Mouse (Mus musculus) erythroblast, adult 5-6 weeks (primary cell): ENCODE results near the gene Phgr1. TPM values are rescaled to one million over a fixed set of nuclear protein-coding genes. Genes with fewer than 3 reads are reported as not detected.

Source experiments
- ATAC-seq: replicated peaks from 2 replicates; pipeline ENCODE4 v1.8.0; 2016; ENCODE audit warnings: moderate number of reproducible peaks, mild to moderate bottlenecking, moderate TSS enrichment, inconsistent platforms; ENCODE audit not compliant: poor library complexity, low FRiP score, severe bottlenecking
- total RNA-seq, 2 experiments: library from RNA; stranded (forward) in 1 of 2; stranded (reverse) in 1 of 2; fragments of 150-400 nt in 1 of 2; fragments of 200-764, 138-1000 nt in 1 of 2; gene quantifications; 2 replicates each; pipeline versions ENCODE4 v1.2.3 to v1.2.4; 2015 to 2017; ENCODE audit warnings: low replicate concordance in 2 of 2

The Phgr1 gene
- total RNA-seq, 2 experiments from 2014 or later = not detected

DNA sequence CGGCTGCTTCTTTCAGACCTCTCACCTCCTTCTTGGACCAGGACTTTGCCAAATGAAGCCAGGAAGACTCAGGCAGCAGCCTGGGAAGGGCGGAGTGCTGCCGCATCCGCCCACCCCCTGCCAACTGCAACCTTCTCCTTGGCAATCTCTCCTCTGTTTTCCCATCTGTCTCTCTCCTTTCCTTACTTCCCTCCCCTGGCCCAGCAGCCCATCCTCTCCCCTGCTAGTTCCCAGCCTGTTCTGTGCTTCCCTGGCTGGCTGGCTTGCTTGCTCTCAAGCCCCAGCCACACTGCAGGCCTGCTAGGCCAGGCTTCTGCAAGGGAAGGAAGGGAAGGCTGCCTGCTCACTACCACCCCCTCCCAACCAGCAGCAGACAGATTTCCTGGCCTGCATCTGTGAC is 3.3 kb downstream of the Phgr1 start:
- ATAC-seq = no peak

- ATAC-seq = no peak
Measured at GRCm38 (mm10) chr2:118776295-118776694, 3.7 kb downstream of the Phgr1 start.

GRCm38 (mm10) chr2:118778418-118778817 is 5.8 kb downstream of the Phgr1 start:
- no peak for ATAC-seq

DNA sequence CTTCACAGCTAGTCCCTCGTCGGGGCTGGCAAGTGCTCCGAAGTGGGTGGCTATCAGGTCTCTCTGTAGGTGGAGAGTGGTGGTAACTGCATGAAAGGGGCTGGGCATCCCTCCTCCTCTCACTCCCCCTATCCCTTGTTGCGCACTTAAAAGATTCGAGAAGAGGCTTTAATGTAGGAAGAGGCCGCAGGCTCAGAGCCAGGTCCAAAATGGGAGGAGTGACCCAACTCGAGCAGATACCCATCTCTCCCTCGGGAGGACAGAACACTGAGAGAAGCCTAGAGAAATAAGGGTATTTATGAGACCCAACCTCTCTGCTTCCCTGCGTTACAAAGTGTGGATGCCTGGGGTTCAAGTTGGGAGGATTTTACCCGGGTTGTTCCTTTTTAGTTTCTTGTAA is 6.5 kb downstream of the Phgr1 start:
- ATAC-seq = no peak

- ATAC-seq = peak; percentile 88
Measured at GRCm38 (mm10) chr2:118779504-118780480, 7.2 kb downstream of the Phgr1 start, which contains the start of gene Disp2. Gene Disp2 (plus strand): TSS chr2:118779719.

- ATAC-seq = no peak
Measured at GRCm38 (mm10) chr2:118781115-118781514, 8.5 kb downstream of the Phgr1 start.

DNA sequence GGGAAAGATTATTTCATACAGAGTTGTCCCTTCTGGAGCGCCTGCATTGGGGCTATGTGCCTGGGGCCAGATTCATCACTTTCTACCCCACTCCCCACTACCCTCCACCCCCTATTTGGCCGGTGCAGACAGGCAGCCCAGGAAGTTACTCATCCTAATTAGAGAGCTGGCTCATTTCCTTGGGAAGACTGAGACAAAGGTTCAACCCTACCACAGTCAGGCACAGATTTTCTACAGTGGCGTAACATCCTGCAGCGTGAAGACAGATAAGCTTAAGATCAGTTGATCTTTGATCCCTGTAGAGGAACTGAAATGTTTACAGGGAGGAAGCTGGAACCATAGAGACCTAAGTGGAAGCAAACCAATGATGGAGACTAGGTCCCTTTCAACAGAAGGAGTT is 9.7 kb downstream of the Phgr1 start:
- no peak for ATAC-seq

- no peak for ATAC-seq
Measured at GRCm38 (mm10) chr2:118783093-118783492, 10.5 kb downstream of the Phgr1 start.

GRCm38 (mm10) chr2:118783663-118784062 is 11.1 kb downstream of the Phgr1 start:
- no peak for ATAC-seq

GRCm38 (mm10) chr2:118786525-118786924 is 14.0 kb downstream of the Phgr1 start:
- ATAC-seq = no peak

- no peak for ATAC-seq
Measured at GRCm38 (mm10) chr2:118789501-118789900, 16.9 kb downstream of the Phgr1 start.

DNA sequence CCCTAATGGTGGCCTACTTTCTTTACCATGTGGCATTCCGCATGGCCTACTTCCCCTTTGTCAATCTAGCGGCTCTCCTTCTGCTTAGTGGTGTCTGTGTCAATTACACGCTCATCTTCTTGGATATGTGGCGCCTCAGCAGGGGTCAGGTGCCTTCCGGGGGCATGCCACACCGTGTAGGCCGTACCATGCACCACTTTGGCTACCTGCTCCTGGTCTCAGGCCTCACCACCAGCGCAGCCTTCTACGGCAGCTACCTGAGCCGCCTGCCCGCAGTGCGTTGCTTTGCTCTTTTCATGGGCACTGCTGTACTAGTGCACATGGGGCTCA is 17.6 kb downstream of the Phgr1 start:
- no peak for ATAC-seq

GRCm38 (mm10) chr2:118790551-118791525 is 18.3 kb downstream of the Phgr1 start:
- peak; percentile 55; the same call in 1 of the 2 replicates for ATAC-seq

DNA sequence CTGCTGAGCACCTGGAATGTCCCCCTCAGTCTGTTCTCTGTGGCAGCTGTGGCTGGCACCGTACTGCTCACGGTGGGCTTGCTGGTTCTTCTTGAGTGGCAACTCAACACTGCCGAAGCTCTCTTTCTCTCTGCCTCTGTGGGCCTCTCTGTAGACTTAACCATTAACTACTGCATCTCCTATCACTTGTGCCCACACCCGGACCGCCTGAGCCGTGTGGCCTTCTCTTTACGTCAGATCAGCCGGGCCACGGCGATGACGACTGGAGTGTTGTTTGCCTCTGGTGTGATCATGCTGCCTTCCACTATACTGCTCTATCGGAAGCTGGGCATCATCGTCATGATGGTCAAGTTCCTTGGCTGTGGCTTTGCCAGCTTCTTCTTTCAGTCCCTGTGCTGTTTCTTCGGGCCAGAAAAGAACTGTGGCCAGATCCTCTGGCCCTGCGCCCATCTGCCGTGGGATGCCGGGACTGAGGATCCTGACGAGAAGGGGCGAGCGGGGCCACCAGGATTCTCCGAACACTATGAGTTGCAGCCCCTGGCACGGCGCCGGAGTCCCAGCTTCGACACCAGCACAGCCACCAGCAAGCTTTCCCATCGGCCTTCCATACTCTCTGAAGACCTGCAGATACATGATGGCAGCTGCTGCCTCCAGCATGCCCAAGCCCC is 19.2 kb downstream of the Phgr1 start:
- no peak for ATAC-seq

- ATAC-seq = no peak
Measured at GRCm38 (mm10) chr2:118792259-118792613, 19.7 kb downstream of the Phgr1 start.

DNA sequence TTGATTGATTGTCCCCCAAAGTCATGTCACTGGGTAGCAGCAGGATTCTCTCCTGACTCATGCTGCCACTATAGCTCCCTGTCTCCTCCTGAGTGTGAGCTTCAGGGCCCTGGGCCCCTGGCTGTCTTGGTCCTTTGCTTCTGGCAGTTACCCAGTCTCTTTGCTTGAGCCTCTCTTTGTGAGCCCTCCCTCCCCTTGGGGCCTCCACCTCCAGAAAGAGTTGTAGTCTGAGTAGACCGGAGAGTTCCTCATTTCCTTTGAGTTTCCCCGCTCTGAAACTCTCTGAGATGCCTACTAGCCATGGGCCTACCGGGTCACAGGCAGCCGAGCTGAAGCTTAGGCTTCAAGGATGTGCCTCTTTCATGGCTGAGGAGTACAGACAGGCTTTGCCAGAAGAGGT is 21.1 kb downstream of the Phgr1 start:
- no peak for ATAC-seq

DNA sequence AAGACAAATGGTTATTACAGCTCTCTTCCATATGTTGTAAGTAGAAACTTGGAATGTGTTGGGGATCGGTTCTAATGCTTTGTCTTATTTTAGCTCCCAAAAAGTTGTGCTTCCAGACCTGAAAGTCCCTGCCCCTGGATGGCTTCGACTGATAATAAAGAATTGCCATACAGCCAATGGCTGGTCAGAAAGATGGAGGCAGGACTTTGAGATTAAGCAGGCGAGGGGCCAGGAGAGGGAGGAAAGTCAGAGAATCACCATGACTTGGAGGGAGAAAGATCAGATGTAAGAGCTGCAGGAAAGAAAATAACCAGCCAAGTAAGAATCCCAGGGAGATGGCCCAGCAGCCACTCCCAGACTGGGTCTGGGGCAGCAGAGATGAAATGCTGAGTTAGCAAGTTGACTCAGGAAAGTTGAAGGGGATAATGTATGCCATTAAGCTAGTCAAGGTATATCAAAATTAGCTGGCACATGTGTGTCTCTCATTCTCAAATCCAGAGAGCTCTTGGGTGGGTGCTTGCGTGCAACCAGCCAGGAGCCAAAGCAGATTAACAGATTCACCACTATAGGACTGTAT is 30.1 kb downstream of the Phgr1 start:
- peak; percentile 47; the same call in 1 of the 2 replicates for ATAC-seq

DNA sequence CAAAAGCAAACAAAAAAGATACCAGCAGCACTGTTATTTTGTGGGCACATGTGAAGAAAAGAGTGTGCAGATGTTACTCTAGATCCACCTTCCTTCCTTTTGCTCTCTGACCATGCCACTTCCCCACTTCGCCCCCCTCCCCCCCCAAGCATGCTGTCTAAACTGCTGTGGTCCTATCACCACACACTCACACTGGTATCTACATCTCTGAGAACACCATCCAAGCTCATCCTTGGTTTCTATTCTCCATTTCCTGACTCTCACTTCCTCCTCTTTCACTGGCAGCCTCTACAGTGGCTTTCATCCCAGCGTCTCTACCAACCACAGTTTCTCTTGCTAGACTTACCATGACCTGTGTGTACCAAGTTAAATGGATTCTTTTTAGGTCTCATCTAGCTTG is 31.9 kb downstream of the Phgr1 start:
- ATAC-seq = no peak

DNA sequence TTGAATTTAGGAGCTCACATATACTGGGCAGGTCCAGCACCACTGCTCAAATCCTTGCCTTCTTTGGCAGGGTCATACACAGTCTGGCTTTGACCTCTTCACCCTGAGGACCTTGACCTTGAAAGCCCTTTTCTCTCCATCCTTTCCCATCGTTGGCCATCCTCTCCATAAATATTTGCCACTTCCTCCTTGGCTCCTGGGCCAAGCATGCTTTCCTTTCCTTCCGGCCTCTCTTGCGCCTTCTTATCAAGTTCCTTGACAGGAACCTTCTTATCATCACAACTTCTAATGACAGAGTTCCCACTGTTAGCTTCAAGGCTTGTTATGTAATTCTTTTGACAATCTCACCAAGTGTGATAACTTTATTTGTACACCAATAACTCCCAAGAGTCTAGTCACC is 32.6 kb downstream of the Phgr1 start:
- no peak for ATAC-seq

GRCm38 (mm10) chr2:118805756-118806155 is 33.2 kb downstream of the Phgr1 start:
- ATAC-seq = no peak
